8 mouse cellular contexts compared by ENCODE assay signal in the genomic region with DNA sequence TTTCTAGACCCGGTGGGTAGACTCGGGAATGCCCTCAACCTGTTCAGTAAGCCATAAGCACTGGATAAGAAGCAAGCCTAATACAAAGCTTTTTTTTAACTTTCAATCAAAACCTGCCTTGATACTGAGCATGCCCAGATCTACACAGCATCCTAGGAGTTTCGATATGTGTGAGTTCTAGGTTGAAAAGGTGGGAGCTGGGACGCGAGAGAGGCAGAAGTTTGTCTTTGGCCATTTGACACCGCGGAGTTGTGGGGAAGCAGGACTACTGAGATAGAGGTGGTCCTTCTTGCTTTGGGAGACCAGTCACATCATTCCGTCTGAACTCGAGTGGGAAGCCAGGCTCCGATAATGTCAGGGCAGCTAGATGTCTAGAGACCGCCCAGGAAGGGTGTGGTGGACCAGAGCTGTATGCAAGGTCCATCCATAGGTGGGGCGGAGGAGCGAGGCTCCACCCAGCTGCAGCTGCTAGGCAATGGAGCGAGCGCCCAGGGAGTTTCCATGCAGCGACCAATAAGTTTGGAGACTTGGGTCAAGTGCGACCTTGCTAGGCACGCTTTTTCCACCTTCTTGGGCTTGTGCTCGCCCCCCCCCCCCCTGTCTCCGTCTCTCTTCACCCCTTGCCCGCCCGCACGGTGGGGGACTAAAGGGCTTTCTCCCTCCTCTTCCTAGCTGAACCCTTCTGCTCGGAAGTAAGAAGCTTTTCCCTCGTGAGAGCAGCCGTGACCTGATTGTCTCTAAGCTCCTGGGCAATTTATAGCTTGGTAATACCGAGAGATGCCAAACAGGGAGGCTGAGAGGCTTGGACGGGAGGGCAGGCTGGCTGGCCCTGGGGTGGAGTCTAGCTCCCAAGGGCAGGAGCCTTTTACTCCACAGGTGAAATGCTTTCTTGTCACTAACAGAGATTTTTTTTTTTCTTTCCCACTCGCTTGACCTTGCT. TPM values are rescaled to one million over a fixed set of nuclear protein-coding genes. Genes with fewer than 3 reads are reported as not detected.
A peak's percentile ranks its signal among the peaks of the same experiment; 100 is the strongest.
DNase-seq lines count a peak whose midpoint lies in the region; ATAC-seq and TF ChIP-seq lines count a peak whose summit lies in the region.
"Had no signal": no experiment of that assay in that cellular context is flagged by ENCODE, and none has a peak within 500 bp of the region (broad histone marks: within the 10 kb centered on the region; RNA-seq: fewer than 3 reads in every experiment).

No protein-coding gene starts in this region.

- H3K9ac ChIP-seq in hindbrain, embryonic 12.5 days, result peak overlapping the region; percentile 39
- H3K9ac ChIP-seq in midbrain, postnatal 0 days (replicated peaks; ENCODE audit: low read length, poor library complexity, severe bottlenecking), result peak overlapping the region; percentile 83

- peaks cover 22% of the 10 kb centered on the region for H3K4me1 ChIP-seq in forebrain, embryonic 10.5 days
- H3K4me1 ChIP-seq in hindbrain, embryonic 12.5 days, result peaks cover 5% of the 10 kb centered on the region
- no peaks in the 10 kb centered on the region for H3K4me1 ChIP-seq in midbrain, postnatal 0 days (ENCODE audit: insufficient read depth, low read length)

- no peaks in the 10 kb centered on the region for H3K9me3 ChIP-seq in forebrain, embryonic 10.5 days
- H3K9me3 ChIP-seq in hindbrain, embryonic 12.5 days (replicated peaks), result no peaks in the 10 kb centered on the region
- H3K9me3 ChIP-seq in midbrain, postnatal 0 days (ENCODE audit: low read length), result no peaks in the 10 kb centered on the region

- peak; percentile 68 for ATAC-seq in hindbrain, embryonic 12.5 days (ENCODE audit: low FRiP score)
- peak; percentile 72 for ATAC-seq in midbrain, postnatal 0 days (ENCODE audit: low FRiP score)

- DNase-seq in Muller cell, postnatal 12 days (ENCODE audit: inconsistent ontology term), result peak; percentile 80
- DNase-seq in adrenal gland, postnatal 36 days, result peak; percentile 30 to 38
- DNase-seq in forebrain, embryonic 10.5 days (ENCODE audit: extremely low spot score, low spot score), result peak; percentile 57
- peak; percentile 56 to 72 for DNase-seq in left cerebral cortex, adult 8-10 months (ENCODE audit: low spot score in 2 of 2)
- peak; percentile 51 for DNase-seq in midbrain, postnatal 0 days (ENCODE audit: low spot score)
- DNase-seq in spleen, adult 18-20 months, result no peak

- peak overlapping the region; percentile 30; the same call in 1 of the 2 replicates for H3K27ac ChIP-seq in forebrain, embryonic 10.5 days
- no peak overlapping the region for H3K27ac ChIP-seq in hindbrain, embryonic 12.5 days
- 0 out of 2 replicates have a peak overlapping the region, but pooled peaks have one; percentile 90 for H3K27ac ChIP-seq in midbrain, postnatal 0 days (ENCODE audit: low read depth, low read length)

- H3K36me3 ChIP-seq in forebrain, embryonic 10.5 days (replicated peaks), result no peaks in the 10 kb centered on the region
- no peaks in the 10 kb centered on the region for H3K36me3 ChIP-seq in hindbrain, embryonic 12.5 days
- H3K36me3 ChIP-seq in midbrain, postnatal 0 days (ENCODE audit: insufficient read depth, low read length), result no peaks in the 10 kb centered on the region

- H3K4me3 ChIP-seq in forebrain, embryonic 10.5 days, result peak overlapping the region; percentile 72
- H3K4me3 ChIP-seq in hindbrain, embryonic 12.5 days, result peak overlapping the region; percentile 63
- H3K4me3 ChIP-seq in midbrain, postnatal 0 days (ENCODE audit: low read depth, low read length), result peak overlapping the region; percentile 83
- H3K4me3 ChIP-seq: erythroblast, embryonic 14.5 days had no signal

- peak overlapping the region; percentile 81 for H3K4me2 ChIP-seq in hindbrain, embryonic 12.5 days (replicated peaks)
- peak overlapping the region; percentile 88 for H3K4me2 ChIP-seq in midbrain, postnatal 0 days (ENCODE audit: low read depth, low read length, poor library complexity, severe bottlenecking)

- H3K27me3 ChIP-seq in forebrain, embryonic 10.5 days (ENCODE audit: poor library complexity, severe bottlenecking), result peaks cover 48% of the 10 kb centered on the region
- H3K27me3 ChIP-seq in hindbrain, embryonic 12.5 days, result no peaks in the 10 kb centered on the region; the same call in 1 of the 2 replicates
- H3K27me3 ChIP-seq in midbrain, postnatal 0 days (ENCODE audit: insufficient read depth, low read length), result no peaks in the 10 kb centered on the region

- no peak for TF ChIP-seq CTCF in midbrain, postnatal 0 days (IDR thresholded peaks at IDR 0.05)

- WGBS in forebrain, embryonic 10.5 days, result under 1% methylated on average over 29 of the region's 29 CpGs
- under 1% methylated on average over 27 of the region's 29 CpGs for WGBS in hindbrain, embryonic 12.5 days
- 1% methylated on average over 28 of the region's 29 CpGs for WGBS in midbrain, postnatal 0 days

RNA-seq across cellular contexts. Expression of a gene that starts 0.7 kb away (rescaled TPM):
- total RNA-seq in adrenal gland, postnatal 36 days (2021), result 1 to 10 TPM; 9.8 to 9.9 TPM
- 3.8 and 4.2 TPM in 2 replicates for polyA plus RNA-seq in forebrain, embryonic 10.5 days (2016; fragmentation: Nextera tagmentation; extraction: Ambion mirVana)
- polyA plus RNA-seq in hindbrain, embryonic 12.5 days (2016; fragmentation: Nextera tagmentation; extraction: Ambion mirVana), result 40.3 and 41.3 TPM in 2 replicates
- total RNA-seq in left cerebral cortex, adult 8-10 months (2022), result 1,000 to 10,000 TPM; 1,019 to 1,236 (median 1,126) TPM
- 111 and 123 TPM in 2 replicates for total RNA-seq in midbrain, postnatal 0 days (2014; rRNA removed)
- polyA plus RNA-seq in midbrain, postnatal 0 days (2015; fragmentation: Nextera tagmentation; extraction: Ambion mirVana), result 134 and 141 TPM in 2 replicates
- polyA plus RNA-seq: erythroblast, embryonic 14.5 days had no signal

Comparison
In these comparisons a context has a peak if more than half of its experiments do, and no peak if none do; other contexts are left out.
1. DNase-seq: peak in Muller cell, postnatal 12 days (single experiment), adrenal gland, postnatal 36 days (2 of 2), forebrain, embryonic 10.5 days (single experiment), left cerebral cortex, adult 8-10 months (2 of 2) and midbrain, postnatal 0 days (single experiment); none in spleen, adult 18-20 months (0 of 2).
2. RNA of a gene that starts 0.7 kb away (total RNA-seq): 1,019 to 1,236 TPM in left cerebral cortex, adult 8-10 months and 111 to 123 TPM in midbrain, postnatal 0 days; 9.8 to 9.9 TPM in adrenal gland, postnatal 36 days; every median in the first group is over 10 times any median in the second.
3. Peak in every context shown above with its lines, with median percentiles within 50 percentile points of each other: H3K4me3 ChIP-seq.